Mouse (Mus musculus): ENCODE measurements at regions not wholly inside any gene's neighbourhood (a gene's known extent, or its start where the extent isn't known, plus 50 kb on each side); places are given as distances from the start of the nearest gene placed in this dataset.
"Not testable (repeated sequence)": the region's sequence is repeated elsewhere in the genome, so short reads cannot be mapped to it uniquely, and the experiment has no call there.

DNA sequence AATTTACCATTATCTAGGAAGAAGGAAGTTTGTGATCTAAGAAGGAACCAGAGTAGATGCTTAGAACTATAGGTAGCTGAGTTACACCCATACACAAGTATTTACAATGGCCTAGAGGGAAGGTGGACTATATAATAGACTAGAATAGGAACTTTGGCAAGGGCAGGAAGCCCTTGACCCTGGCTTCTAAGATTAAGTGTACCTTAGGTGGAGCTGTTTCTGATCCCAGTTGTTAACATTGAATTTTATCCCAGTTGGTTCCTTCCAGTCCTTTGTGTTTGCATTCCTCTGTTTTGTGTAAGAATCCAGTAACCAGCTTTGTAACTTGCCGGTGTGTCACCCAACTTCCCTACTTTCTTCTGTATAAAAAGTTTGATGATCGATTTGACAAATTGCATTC lies 294.1 kb downstream of the Plod2 start:
- not testable (repeated sequence) for DNase-seq (ENCODE audit: extremely low read depth, insufficient read length, low spot score)

DNA sequence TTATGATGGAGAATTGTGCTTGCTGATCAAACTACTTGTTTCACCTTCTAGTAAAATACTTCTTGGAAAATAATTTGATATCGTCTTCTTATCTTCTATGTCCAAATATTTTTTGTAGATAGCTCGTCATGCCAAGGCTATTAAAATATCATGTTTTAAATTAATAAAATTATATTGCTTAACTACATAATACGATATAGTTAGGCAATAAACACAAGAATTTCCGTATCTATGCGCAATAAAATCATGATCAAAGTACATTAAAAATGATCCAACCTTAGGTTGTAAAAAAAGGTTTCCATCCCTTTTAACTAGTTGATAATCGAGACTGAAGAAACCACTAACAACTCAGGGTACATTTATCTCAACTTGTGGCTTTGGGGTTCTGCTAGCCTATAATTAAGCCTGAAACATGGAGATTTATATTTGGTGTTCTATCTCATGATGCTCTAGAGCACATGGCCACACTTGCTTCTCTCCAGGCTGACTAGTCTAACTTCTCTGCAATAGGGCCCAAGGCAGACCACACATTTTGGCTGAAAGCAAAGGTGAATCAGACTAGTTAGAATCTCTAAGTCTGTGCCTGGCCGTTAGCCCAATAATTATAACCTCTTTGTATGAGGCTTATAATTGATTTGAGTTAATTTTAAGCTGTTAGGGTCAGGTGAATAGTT lies 314.5 kb downstream of the Plod2 start:
- no peak for DNase-seq (ENCODE audit: extremely low read depth, insufficient read length, low spot score)

GRCm38 (mm10) chr9:92865822-92866221 lies 323.8 kb downstream of the Plod2 start:
- no peak for DNase-seq (ENCODE audit: extremely low read depth, insufficient read length, low spot score)

DNA sequence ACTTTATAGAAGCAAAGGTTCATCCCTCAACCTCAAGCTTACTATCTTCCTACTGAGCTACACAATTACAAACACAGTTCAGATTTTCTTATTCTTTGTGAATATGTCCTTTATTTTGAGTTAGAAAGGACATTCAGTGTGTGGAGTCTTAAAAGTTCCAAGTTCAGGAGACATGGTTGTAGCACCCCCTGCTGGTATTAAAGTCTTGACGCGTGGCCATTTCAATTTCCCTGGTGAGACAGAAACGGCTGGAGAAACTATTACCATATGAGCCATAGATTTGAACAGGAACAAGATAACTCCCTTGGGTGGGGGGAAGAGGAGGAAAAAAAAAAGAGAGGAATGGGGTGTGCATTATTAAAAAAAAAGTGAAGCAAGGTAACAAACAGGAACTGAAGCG lies 336.6 kb downstream of the Plod2 start:
- peak; percentile 0 for DNase-seq (ENCODE audit: extremely low read depth, insufficient read length, low spot score)

- DNase-seq (ENCODE audit: extremely low read depth, insufficient read length, low spot score), result no peak
Observed at GRCm38 (mm10) chr9:92879812-92880211, 337.8 kb downstream of the Plod2 start.

DNA sequence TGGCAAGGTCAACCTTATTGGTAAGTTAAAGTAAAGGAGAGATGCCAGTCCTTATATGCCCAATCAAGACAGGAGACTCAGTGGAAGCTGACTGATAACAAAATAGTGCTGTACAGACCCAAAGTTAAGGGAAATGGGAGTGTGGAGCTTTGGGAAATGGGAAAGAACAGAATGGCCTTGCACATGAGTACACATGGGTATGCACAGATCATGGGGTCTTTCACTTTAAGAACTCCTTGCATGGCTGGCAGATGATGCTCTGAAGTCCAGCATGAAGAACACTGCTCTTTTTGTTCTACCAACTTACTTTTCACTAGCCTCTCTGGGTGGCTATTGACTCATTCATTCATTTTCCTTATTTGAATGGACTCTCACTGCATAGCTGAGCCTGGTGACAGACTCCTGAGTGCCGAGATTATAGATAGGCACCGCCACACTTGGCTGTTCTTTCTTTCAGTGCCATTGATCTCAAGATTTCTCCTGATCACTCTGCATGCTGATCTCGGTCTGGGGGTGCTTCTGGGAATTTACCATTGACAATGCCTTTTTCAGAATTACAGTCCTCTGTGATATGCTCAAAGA lies 340.3 kb downstream of the Plod2 start:
- DNase-seq (ENCODE audit: extremely low read depth, insufficient read length, low spot score), result no peak

DNA sequence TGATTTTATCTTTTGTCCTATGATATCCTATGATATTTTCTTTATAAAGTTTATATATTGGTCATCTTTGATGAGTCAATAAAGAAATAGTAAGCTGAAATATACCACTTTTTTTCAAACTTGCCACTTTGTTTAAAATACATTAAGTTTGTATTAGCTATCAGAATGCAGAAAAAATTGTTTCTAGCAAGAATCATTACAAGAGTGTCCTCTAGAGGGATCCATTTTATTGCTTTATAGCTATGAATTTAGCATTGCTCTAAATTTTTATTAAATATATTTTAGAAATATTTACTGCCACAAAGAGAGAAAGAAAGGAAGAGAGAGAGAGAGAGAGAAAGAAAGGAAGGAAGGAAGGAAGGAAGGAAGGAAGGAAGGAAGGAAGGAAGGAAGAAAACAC lies 348.0 kb downstream of the Plod2 start:
- DNase-seq (ENCODE audit: extremely low read depth, insufficient read length, low spot score), result no peak

GRCm38 (mm10) chr9:92899733-92900132 lies 357.7 kb downstream of the Plod2 start:
- DNase-seq (ENCODE audit: extremely low read depth, insufficient read length, low spot score), result no peak

- DNase-seq (ENCODE audit: extremely low read depth, insufficient read length, low spot score), result no peak
Observed at GRCm38 (mm10) chr9:92907102-92907501, 365.1 kb downstream of the Plod2 start.

GRCm38 (mm10) chr9:92919396-92919795 lies 377.4 kb downstream of the Plod2 start:
- DNase-seq (ENCODE audit: extremely low read depth, insufficient read length, low spot score), result no peak

- DNase-seq (ENCODE audit: extremely low read depth, insufficient read length, low spot score), result no peak
Observed at GRCm38 (mm10) chr9:92930231-92930966, 388.4 kb downstream of the Plod2 start.

DNA sequence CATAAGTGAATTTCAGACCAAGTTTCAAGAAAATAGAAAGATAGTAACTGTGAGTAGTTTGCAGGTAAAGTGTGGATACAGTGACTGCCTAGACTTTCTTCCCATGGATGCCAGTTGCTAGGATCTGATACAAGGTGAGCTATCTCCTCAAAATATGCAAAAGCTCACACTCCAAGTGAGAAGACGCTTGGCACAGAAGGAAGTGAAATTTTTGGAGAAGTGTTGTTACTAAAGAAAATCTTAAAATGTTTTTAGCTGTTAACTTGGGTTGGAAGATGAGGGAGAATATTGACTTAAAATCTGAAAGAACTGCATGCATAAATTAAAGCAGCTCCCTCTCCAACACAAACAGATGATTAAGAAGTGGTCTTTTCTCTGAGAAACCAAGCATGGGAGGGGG lies 395.8 kb downstream of the Plod2 start:
- no peak for DNase-seq (ENCODE audit: extremely low read depth, insufficient read length, low spot score)

GRCm38 (mm10) chr9:92950092-92950491 lies 408.1 kb downstream of the Plod2 start:
- no peak for DNase-seq (ENCODE audit: extremely low read depth, insufficient read length, low spot score)

GRCm38 (mm10) chr9:92963275-92963674 lies 421.3 kb downstream of the Plod2 start:
- no peak for DNase-seq (ENCODE audit: extremely low read depth, insufficient read length, low spot score)

GRCm38 (mm10) chr9:92991759-92992158 lies 449.7 kb downstream of the Plod2 start:
- no peak for DNase-seq (ENCODE audit: extremely low read depth, insufficient read length, low spot score)

DNA sequence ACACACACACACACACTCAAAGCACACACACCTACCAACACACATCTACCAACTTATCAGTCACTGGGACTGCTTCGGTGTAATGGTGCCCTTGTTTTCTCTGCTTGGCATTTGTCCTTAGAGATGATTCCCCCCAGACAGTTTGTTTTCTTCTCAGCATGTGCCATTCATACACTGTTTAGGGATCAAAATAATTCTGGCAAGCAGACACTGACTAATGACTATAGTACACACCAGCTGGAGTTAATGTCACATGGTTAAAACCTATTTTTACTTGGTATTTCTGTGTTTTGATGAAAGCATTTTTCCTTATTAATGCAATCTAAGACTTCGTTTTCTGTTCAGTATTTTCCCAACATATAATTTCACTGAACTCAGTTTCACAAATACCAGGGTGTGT lies 454.1 kb downstream of the Plod2 start:
- no peak for DNase-seq (ENCODE audit: extremely low read depth, insufficient read length, low spot score)

- DNase-seq (ENCODE audit: extremely low read depth, insufficient read length, low spot score), result no peak
Observed at GRCm38 (mm10) chr9:93005182-93005953, 463.3 kb downstream of the Plod2 start.

- no peak for DNase-seq (ENCODE audit: extremely low read depth, insufficient read length, low spot score)
Observed at GRCm38 (mm10) chr9:93008511-93009302, 466.7 kb downstream of the Plod2 start.

GRCm38 (mm10) chr9:93044298-93044912 lies 502.4 kb downstream of the Plod2 start:
- DNase-seq (ENCODE audit: extremely low read depth, insufficient read length, low spot score), result no peak

DNA sequence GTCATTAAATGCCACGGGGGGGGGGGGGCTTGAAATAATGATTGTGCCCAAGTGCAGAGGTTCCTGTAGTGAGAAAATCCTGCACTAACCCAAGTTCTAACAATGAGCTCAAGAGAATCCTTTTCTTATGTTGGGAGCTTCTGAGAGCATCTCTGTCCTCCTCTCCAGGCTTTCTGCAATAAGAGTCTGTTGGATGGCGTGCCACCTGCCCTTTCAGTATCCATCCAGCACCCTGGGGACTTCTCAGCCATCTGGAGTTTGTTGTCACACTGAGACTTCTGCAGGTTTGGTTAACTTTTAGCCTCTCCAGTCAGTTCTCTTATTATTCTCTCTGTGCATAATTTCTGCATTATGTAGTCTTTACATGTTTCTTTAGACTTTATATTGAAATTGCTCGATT lies 530.1 kb downstream of the Plod2 start:
- DNase-seq (ENCODE audit: extremely low read depth, insufficient read length, low spot score), result no peak

Data from 3134 (cell line).